Mouse (Mus musculus) lung, embryonic 14.5 days (tissue): Measurements from ENCODE around the gene Cpa3. TPM values are rescaled to one million over a fixed set of nuclear protein-coding genes. Genes with fewer than 3 reads are reported as not detected.

Source experiments
- ATAC-seq: fragments of 200-750 bp; cut with Nextera tagmentation; 2 replicates; pipeline ENCODE4 v1.8.0; 2017; ENCODE audit warnings: mild to moderate bottlenecking, moderate TSS enrichment, moderate library complexity; ENCODE audit not compliant: insufficient read depth
- DNase-seq: peaks from one replicate; pipeline ENCODE4 v3.0.0-alpha.2; 2015
- H3K27ac ChIP-seq: fragments of 300-500 bp; sonication (generic); 2 replicates; pipeline ENCODE4 v1.5.1; 2014; ENCODE audit warnings: low read depth, mild to moderate bottlenecking, moderate library complexity
- H3K27me3 ChIP-seq: fragments of 300-500 bp; sonication (generic); 2 replicates; pipeline ENCODE4 v1.6.1; 2014; ENCODE audit warnings: low read length, control low read depth; ENCODE audit not compliant: insufficient read depth
- H3K36me3 ChIP-seq: fragments of 300-500 bp; sonication (generic); 2 replicates; pipeline ENCODE4 v1.6.1; 2014; ENCODE audit warnings: control low read depth; ENCODE audit not compliant: insufficient read depth
- H3K4me1 ChIP-seq: fragments of 300-500 bp; sonication (generic); 2 replicates; pipeline ENCODE4 v1.6.1; 2014; ENCODE audit warnings: antibody characterized with exemption, control low read depth; ENCODE audit not compliant: insufficient read depth
- H3K4me2 ChIP-seq: fragments of 300-500 bp; sonication (generic); 2 replicates; pipeline ENCODE4 v1.6.1; 2014; ENCODE audit warnings: mild to moderate bottlenecking
- H3K4me3 ChIP-seq: fragments of 300-500 bp; sonication (generic); 2 replicates; pipeline ENCODE4 v1.5.1; 2014; ENCODE audit warnings: low read depth, low read length
- H3K9ac ChIP-seq: fragments of 300-500 bp; sonication (generic); 2 replicates; pipeline ENCODE4 v1.6.1; 2014
- H3K9me3 ChIP-seq: fragments of 300-500 bp; sonication (generic); 2 replicates; pipeline ENCODE4 v1.6.1; 2016; ENCODE audit warnings: low read depth, low read length, control low read depth
- CTCF ChIP-seq: IDR thresholded peaks from 2 replicates; pipeline ENCODE4 v1.5.1; 2016; ENCODE audit warnings: antibody characterized with exemption, low read depth
- WGBS: fragments of 180-500 bp; shearing (Covaris S2); extraction: QIAGEN DNeasy Blood & Tissue Kit; methylation state at CpG from one replicate; pipeline ENCODE4 v1.1.7; 2014; 5-methylcytosine and 5-hydroxymethylcytosine counted together
- polyA plus RNA-seq: library from polyadenylated mRNA; unstranded; fragments of >200 nt; fragmentation: Nextera tagmentation; extraction: Ambion mirVana; gene quantifications from 2 replicates; pipeline ENCODE4 v1.2.1, GENCODE M21; 2014

Cpa3 gene
- polyA plus RNA-seq, 1 experiment from 2014 or later = 3.3 TPM

DNA sequence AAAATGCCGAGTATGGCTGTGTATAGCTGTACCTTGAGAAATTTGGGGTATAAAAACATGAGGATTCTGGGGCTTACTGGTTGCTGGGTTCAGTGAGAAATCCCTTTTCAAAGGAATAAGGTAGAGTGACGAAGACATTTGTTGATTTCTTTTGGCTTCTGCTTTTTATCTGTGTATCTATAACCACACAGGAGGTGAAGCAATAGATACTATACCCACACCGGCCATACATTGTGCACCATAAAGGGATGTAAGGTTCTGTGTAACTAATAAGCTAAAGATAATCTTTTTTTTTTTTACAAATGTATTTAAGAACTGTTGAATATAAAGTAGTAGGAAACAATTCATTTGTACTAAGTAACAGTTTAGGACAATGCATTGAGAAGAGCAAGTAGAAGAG lies 2.2 kb downstream of the Cpa3 start:
- no peak for DNase-seq
- H3K27ac ChIP-seq = no peak overlapping the region
- H3K9ac ChIP-seq = no peak overlapping the region
- 82% methylated on average over 3 of the region's 3 CpGs for WGBS
- no peaks in the 10 kb centered on the region for H3K27me3 ChIP-seq
- TF ChIP-seq CTCF = no peak
- ATAC-seq = no peak
- no peak overlapping the region for H3K4me3 ChIP-seq
- no peaks in the 10 kb centered on the region for H3K36me3 ChIP-seq
- H3K9me3 ChIP-seq = no peaks in the 10 kb centered on the region
- H3K4me1 ChIP-seq = no peaks in the 10 kb centered on the region
- H3K4me2 ChIP-seq = no peak overlapping the region

DNA sequence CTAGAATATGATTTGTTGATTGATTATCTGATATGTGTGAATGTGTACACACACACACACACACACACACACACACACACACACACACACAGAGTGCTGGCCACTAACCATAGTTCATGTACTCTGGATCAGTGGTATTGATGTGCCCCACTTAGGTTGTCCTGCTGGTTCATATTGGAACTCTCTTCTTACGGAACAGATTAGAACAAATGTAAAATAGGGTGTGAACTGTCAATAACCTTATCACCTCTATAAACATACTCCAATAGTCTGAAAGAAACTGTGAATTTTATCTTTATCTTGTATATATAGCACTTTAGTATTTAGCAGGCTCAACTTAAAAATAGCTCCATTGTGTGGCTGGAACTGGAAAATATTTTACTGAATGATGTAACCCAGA lies 5.0 kb downstream of the Cpa3 start:
- WGBS = 48% methylated on average over 1 of the region's 1 CpGs
- ATAC-seq = no peak

DNA sequence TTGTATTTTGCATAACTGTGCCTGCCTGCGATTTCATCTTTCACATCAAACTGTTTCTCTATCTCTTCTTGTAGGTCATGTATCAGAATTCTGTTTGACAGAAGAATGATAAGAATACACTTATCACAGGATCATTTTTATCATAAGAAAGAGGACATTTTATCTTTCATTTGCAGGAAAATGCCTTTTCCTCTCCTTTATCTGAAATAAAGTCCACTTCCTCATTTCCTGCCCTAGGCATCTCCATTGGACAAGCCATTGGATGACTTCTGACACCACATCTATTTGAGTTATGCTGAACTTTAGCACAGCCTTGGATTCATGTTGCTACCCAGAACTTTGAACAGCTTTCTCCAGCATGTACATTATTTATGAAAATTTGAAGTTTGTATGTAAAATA lies 13.0 kb downstream of the Cpa3 start:
- Histone ChIP-seq H3K4me2 (no peak overlapping the region), H3K36me3 (no peaks in the 10 kb centered on the region), H3K9ac (no peak overlapping the region), H3K4me3 (no peak overlapping the region), H3K27me3 (no peaks in the 10 kb centered on the region), H3K27ac (no peak overlapping the region), H3K9me3 (no peaks in the 10 kb centered on the region), H3K4me1 (no peaks in the 10 kb centered on the region)
- ATAC-seq (no peak), DNase-seq (no peak)
- 76% methylated on average over 1 of the region's 1 CpGs for WGBS
- no peak for TF ChIP-seq CTCF

More for the DNA sequence above, 5.0 kb downstream of the Cpa3 start:
- no peaks in the 10 kb centered on the region for H3K27me3 ChIP-seq
- H3K27ac ChIP-seq = no peak overlapping the region
- H3K4me2 ChIP-seq = no peak overlapping the region
- no peaks in the 10 kb centered on the region for H3K36me3 ChIP-seq
- no peak for DNase-seq
- H3K4me3 ChIP-seq = no peak overlapping the region
- TF ChIP-seq CTCF = no peak
- no peaks in the 10 kb centered on the region for H3K4me1 ChIP-seq
- H3K9me3 ChIP-seq = no peaks in the 10 kb centered on the region
- no peak overlapping the region for H3K9ac ChIP-seq

DNA sequence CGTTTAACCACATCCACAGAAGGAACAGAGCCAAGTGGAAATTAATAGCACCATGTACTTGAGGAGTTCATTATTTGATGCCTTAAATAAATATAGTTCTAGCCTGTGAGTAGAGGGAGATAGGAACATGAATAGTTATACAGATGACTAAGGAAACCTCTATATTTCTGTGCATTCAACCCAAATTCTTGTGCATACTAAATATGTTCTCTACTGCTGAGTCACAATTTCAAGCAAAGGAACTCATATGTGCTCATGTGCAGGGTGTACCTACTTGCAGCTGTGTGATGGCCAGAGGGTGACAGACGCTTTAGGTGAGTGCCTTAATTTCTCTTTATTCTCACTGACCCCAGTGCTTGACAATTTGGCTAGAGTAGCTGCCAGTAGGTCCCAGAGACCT lies 16.6 kb downstream of the Cpa3 start:
- no peaks in the 10 kb centered on the region for H3K27me3 ChIP-seq
- no peak for TF ChIP-seq CTCF
- no peaks in the 10 kb centered on the region for H3K36me3 ChIP-seq
- no peaks in the 10 kb centered on the region for H3K9me3 ChIP-seq
- 61% methylated on average over 2 of the region's 2 CpGs for WGBS
- H3K9ac ChIP-seq = no peak overlapping the region
- no peaks in the 10 kb centered on the region for H3K4me1 ChIP-seq
- DNase-seq (no peak), ATAC-seq (no peak)
- no peak overlapping the region for H3K27ac ChIP-seq
- no peak overlapping the region for H3K4me2 ChIP-seq
- no peak overlapping the region for H3K4me3 ChIP-seq

DNA sequence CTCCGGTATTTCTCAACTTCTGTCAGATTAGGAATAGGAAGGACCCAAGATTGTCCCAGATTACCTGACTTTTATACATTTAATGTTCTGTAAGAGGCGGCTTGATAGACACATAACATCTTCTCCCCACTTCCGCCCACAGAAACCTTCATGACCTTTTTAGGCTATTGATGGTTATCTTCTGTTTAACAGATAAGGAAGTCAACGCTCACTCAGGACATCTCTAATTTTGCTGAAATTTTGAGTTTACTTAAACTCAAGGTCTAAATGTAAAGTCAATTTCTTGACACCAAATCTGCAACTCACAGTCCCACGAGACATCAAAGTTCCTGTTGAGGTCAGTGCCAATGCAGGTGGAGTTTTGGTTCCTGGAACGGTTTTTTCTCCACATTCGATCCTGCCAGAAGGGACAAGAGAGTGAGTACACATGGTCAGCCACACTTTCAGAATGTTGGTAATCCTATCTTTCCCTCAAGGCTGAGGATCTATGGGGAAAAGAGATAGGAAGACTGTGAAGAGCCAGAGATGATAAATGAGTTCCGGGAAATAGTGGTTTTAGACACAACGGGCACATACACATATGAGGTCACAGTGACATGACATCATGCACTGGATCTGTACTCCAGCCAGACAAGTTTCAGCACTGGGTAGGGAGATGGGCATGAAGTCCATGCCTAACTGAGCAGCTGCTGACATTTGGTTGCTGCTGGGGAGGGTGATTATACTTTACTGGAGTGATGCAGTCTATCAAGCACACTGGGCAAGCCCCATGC lies 18.9 kb downstream of the Cpa3 start:
- H3K27me3 ChIP-seq = no peaks in the 10 kb centered on the region
- DNase-seq (no peak), ATAC-seq (no peak)
- no peaks in the 10 kb centered on the region for H3K9me3 ChIP-seq
- no peaks in the 10 kb centered on the region for H3K4me1 ChIP-seq
- TF ChIP-seq CTCF = no peak
- 73% methylated on average over 9 of the region's 9 CpGs for WGBS
- H3K9ac ChIP-seq = no peak overlapping the region
- H3K36me3 ChIP-seq = no peaks in the 10 kb centered on the region
- no peak overlapping the region for H3K4me2 ChIP-seq
- H3K27ac ChIP-seq = no peak overlapping the region
- no peak overlapping the region for H3K4me3 ChIP-seq

DNA sequence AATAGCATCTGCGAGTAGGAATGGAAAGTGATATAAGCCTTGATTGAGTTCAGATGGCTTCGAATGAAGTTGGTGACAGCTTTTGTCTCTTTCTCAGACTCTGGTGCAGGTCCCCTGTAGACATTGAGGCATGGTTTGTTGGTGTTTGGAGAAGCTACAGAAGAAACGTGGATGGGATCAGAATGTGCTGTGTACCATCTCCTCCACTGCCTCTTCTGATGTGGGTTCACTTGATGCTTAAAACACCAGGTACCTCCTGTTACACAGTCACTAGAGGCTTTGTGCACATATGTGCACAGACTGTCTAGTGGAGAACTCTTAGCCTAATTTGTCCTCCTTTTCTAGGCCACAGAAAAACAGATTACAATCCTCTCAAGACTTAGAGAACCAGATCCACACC lies 19.8 kb downstream of the Cpa3 start:
- Histone ChIP-seq H3K27ac (no peak overlapping the region), H3K9me3 (no peaks in the 10 kb centered on the region), H3K4me2 (no peak overlapping the region), H3K4me3 (no peak overlapping the region), H3K36me3 (no peaks in the 10 kb centered on the region), H3K9ac (no peak overlapping the region), H3K4me1 (no peaks in the 10 kb centered on the region), H3K27me3 (no peaks in the 10 kb centered on the region)
- DNase-seq (no peak), ATAC-seq (no peak)
- 76% methylated on average over 3 of the region's 3 CpGs for WGBS
- no peak for TF ChIP-seq CTCF

DNA sequence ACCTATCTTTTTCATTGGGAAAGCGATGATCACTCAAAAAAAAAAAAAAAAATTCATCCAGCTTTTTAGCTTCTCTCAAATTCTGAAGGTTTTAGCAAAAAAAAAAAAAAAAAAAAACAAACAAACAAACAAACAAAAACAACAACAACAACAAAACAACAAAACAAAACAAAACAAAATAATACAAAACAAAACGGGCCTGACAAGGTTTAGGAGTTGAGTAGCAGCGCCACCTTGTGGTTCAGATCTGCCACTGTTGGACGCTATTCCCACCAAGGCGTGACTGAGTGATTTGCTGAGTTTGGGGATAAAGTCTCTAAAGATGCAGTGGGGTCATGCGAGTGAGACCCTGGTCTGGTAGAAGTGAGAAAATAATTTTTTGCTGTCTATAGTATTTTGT lies 43.1 kb downstream of the Cpa3 start:
- H3K9ac ChIP-seq = no peak overlapping the region
- no peak overlapping the region for H3K4me3 ChIP-seq
- ATAC-seq (peak; percentile 63; the same call in 1 of the 2 replicates), DNase-seq (peak; percentile 90)
- no peak overlapping the region for H3K27ac ChIP-seq
- H3K9me3 ChIP-seq = no peaks in the 10 kb centered on the region
- H3K4me1 ChIP-seq = no peaks in the 10 kb centered on the region
- no peak overlapping the region for H3K4me2 ChIP-seq
- 26% methylated on average over 6 of the region's 6 CpGs for WGBS
- H3K36me3 ChIP-seq = no peaks in the 10 kb centered on the region
- no peaks in the 10 kb centered on the region for H3K27me3 ChIP-seq
- TF ChIP-seq CTCF = peak; percentile 90
